Mouse (Mus musculus) layer of hippocampus, postnatal 25 days (tissue): ENCODE data around the gene Dnajc22. TPM values are rescaled to one million over a fixed set of nuclear protein-coding genes. Genes with fewer than 3 reads are reported as not detected.

Source experiments
- DNase-seq, 2 experiments: peaks; one replicate each; pipeline ENCODE4 v3.0.0; 2022; ENCODE audit warnings: mixed read lengths in 2 of 2, low spot score in 1 of 2; ENCODE audit errors: extremely low spot score in 1 of 2
- total RNA-seq, 2 experiments: library from RNA; stranded (reverse); gene quantifications; 2 replicates each; pipeline ENCODE4 v1.2.3; 2021

Dnajc22 gene
- total RNA-seq, 2 experiments from 2014 or later = 0.17 to 0.47 TPM

DNA sequence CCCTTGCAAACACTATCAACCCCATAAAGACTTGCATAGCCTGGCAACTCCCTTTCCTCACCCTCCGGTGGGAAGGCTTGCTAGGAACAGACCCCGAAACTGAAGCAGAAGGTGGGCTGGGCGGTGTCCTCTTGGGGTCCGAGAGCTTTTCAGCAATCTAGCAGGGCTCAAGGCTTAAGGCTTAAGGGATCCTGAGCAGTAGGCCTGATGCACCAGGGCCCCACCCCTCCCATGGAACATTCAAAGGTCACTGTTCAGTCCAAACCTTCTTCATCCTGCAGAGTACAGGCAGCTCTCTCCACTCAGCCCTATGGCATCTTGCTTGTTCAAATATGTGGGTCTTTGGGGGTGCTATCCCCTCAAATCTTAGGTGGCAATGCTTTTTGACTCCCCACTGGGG, 7.0 kb upstream of the Dnajc22 start:
- DNase-seq = no peak

DNA sequence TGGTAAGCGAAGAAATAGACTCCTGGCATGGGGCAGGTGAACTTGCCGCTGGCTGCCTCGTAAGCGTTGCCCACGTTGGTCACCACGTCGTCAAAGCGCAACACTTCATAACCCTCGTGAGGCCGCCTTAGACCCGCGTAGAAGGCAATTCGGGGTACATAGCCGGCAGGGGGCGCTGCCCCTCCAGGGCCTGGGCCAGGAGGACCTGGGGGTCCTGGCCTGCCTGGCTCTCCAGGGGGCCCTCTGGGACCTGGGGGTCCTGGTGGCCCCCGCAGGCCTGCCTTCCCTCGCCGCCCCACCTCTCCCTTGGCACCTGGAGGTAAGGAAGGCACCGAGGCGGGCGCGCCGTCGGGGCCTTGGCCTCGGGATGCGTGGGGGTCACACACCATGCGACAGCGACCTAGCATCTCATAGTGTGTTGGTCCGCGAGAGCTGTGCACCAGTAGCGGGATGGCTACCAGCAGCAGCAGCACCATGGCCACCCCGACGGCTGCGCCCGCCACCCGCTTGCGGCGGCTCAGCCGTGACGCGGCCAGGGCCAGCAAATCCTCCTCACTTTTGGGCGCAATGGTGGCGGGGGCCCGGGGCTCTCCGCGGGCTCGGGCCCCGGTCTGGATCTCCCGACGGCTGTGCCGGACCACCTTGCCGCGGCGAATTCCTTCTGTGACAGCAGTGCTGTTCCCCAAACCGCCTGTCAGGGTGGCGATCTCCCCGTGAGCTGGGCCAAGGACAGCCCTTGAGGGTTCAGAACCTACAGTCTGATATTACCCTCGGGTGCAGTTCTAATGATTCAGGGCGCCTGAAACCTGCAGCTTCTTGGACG, 5.5 kb upstream of the Dnajc22 start, which contains the start of gene C1ql4:
TSS of gene C1ql4 (minus strand) at position 565 of the 823 bp plus-strand sequence.
- DNase-seq = no peak

DNA sequence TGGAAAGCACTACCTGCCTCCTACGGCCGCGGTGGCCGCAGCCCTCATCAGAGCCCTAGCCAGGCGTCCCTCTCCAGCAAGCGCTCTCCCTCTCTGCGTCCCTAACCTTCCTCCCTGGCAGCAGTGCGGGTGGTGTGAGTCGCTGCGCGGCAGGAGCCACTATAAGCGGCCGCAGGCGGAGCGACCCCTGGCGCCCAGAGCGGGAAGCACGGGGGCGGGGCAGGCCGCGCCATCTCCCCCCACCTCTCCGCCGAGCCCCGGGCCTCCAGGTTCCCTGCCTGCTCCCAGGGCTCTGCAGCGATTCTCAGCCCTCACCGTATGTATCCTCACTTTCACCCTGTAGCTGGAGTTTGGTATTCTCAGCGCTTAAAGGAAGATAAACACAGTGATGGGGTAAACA, 4.7 kb upstream of the Dnajc22 start:
- peak; percentile 55 to 72 for DNase-seq

DNA sequence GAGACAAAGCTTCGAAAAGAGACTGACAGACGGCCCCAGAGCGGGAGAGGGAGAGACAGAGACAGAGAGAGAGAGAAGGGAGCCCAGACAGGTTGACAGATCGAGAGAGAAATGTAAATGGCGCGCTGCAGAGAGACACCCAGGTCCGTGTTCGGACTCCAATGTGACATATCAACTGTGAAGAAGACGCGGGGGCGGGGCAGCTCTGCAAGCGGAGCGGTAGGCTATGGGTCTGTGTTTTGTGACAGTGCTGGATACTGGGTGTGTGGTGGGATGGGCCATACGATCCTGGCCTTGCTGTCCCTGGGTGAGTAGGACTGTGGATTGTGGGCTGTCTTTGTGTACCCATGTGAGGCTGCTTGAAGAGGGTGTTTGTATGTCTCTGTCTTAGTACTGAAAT, 3.9 kb upstream of the Dnajc22 start:
- DNase-seq = no peak

DNA sequence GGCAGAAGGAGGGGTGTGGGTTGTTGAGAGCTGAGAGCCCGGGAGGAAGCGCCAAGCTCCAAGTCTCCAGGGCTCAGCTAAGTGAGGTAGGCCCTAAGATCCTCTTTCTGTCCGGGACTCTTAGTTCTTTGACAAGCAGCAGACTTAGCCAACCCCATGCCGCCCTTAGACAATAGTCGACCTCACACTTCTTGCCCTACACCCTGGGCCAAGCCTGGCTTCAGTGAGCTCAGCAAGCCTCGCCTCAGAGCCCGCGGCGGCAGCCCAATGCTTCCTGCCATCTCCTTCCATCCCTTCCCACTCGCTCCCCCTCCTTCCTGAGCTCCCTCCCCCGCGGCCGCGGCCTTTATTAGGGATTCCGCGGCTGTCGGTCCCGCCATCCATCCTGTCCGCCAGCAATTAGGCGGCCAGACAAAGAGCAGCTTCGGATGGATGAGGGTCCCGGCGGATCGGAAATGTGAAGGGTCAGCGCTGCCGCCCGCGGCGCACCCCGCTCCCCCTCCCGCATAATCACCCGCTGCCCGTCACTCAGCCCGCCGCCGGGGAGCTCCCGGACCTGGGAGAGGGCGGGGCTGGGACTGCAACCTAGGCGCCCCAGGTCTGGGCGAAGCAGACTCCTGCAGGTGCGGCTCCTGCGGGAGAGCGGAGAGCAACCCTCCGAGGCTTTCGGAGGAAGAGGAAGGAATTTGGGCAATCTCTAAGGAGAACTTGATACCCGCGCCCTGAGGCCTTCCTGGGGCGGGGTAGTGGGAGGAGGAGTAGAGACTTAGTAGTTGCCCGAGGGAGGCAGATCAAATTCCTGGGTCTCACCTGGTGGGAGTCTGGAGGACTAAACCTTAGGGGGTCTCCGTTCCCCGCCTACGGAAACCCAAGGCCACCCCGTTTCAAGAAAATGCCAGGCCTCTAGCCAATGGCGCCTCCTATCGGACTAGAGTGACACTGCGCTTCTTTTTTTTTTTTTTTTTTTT, 605 bp downstream of the Dnajc22 start:
- DNase-seq = no peak

DNA sequence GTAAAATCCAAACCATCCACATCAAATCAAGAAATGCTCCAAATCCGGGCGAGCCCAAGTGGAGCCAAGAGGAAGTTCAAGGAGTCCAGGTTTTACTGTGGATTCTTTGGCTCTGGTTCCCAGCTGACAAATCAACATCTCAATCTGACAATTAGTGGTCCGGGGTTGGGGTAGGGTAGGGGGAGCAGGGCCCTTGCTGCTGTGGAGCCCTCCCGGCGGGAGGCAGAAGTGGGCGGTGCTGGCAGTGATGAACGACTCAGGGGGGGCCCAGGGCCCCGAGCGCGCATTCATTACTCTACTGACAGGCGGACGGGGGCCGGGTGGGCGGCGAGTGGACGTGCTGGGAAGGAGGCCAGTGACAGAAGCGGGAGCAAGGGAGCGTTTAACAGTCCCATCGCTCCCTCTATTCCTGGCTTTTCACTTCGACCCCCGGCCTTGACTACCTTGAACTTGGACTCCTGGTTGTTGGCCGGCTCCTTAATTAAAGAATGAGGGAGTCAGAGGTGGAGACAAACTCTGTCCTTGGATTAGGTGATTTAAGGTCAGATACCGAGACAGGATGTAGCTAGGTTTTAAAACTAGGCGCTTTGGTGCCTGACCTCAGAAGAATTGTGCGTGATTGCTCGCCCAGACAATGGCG, 1.8 kb downstream of the Dnajc22 start:
- DNase-seq = no peak

DNA sequence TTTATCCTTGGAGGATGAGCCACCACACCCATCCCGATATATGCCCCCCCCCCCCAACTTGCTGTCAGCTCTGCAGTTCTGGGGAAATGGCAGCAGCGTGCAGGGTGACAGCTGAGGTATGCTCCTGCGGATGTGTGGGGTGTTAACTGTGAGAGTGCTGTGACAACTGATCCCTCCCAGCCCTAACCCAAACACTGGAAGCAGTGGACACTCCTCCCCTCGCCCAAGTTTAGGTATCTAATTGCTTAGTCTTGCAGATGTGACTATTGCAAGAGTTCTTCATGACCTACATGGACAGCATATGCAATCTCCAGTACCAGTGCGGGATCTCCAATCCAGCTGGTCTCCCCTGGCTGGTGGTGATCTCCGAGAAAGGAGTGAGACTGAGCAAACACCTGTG, 2.4 kb downstream of the Dnajc22 start:
- DNase-seq = no peak

DNA sequence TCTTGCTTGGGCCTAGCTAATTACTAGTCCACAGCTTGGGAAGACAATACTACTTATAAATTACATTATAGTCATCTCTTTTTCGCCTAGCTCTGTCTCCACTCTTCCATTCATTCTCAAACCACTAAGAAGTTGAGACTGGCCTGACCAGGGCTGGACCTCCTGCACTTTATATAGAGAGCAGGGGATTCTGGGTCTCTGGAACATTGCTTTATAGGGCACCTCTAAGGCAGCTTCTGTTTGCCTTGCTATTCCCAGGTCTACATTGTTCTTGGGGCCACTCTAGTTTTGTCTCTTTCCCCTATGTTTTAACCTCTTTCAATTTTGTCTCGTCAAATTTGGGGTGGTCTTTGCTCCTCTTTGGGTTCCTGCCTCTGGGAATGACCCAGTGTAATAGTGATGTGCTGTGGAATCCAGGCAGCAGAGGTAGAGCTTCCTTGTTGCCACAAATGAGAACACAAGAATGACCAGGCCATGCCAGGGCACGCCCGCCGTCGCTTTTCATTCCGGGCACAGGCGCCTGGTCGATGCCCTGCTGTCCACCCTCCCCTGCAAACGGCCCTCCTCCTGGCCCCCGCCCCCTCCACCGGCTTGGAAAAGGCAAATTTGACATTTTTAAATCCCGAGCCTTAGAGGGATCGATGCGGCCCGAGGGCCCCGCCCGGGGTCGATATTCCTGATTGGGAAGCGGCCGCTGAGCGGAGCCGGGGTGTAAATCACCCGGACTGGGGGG, 3.3 kb downstream of the Dnajc22 start:
- no peak for DNase-seq

DNA sequence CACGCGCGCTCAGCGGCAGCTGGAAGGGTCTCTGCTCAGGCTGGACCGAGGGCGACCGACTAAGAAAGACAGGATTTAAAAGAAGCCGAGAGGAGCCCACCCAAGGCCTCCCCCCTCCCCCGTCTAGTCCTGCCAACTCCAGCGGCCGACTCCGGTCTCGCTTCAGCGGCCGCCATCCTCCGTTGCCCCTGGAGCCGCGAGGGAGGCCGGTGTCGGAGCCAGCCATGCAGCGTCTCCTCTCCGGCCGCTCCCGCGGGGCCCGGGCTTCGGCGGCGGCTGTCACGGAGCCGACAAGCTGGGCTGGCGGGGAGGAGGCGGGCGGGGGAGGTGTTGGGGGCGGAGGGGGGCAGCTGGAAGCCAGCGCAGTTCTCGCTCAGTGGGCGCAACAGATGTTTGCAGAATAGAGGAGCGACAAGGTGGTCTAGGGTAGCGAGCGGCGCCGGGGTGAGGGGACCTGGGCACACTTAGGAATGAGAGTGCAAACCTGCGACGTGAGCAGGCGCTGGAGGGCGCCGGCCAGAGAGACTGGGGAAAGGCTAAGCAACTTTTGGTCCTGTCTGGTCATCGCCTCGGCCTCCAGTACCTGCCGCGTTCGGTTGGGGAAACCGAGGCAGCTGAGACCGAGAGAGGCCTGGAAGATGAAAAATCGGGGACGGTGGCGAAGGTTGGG, 4.0 kb downstream of the Dnajc22 start:
- DNase-seq = no peak

DNA sequence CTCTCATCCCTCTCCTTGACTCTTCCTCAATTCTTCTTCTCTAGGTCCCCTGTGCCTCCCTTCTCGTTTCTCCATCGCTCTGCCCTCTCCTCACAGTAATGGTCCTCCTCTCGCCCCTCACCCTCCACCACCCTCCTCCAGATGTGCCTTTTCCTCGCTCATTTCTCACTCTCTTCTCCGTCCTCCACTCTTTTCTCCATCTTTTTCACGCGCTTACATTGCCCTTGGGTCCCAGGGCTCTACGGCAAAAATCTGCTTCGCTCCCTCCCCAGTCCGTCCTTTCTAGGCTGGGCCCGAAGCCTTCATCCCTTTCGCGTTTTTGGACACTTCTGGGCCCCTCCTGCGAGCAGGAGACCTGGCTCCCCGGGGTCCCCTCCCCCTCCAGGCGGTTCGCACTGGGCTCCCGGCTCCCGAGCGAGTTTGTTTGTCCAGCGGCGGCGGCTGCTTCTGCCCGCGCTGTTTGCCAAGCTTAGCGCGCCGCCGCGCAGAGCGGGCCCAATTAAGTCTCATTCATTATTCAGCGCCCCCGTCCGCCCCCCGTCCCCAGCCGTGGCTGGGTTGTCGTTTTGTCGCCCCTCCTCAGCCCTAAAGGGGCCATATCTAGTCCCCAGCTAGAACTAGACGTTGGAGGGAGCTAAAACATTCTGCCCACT, 5.0 kb downstream of the Dnajc22 start:
- DNase-seq = no peak

DNA sequence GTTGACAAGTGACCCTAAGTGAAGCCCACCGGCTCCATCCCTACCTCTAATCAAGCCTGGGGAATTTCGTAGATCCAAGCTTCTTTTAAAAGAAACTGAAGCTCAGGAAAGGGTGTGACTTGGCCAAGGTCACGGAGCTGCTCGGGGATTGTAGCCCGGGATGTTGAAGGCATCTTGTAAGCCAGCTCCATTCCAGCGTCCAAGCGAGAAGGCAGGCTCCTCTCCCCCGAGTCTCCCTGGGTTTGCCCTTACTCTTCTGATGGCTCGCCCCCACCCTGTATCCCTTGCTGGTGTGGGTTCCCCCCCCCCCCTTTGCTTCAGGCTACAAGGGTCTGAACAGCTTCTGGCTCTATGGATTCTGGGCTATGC, 5.5 kb downstream of the Dnajc22 start:
- no peak for DNase-seq

DNA sequence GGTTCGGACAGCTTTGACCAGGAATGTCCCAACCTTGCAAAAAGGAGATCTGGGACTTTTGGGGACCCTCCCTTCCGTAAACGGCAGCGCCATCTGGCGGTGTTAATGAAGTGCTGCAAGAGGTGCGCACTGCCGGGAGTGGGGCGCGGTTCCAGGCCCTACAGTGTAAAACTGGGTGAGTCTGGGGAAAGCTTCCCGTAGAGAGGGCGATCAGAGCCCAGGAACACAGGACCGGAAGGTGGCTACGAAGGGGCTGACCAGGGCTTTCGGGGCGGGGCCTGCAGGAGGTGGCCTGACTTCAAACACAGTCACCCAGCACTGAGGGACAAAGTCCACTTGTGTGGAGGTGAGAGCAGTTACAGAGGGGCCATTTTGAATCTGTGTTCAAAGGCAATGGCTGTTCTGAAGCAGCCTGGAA, 6.2 kb downstream of the Dnajc22 start:
- DNase-seq = peak in 1 of 2 experiments; percentile 66

DNA sequence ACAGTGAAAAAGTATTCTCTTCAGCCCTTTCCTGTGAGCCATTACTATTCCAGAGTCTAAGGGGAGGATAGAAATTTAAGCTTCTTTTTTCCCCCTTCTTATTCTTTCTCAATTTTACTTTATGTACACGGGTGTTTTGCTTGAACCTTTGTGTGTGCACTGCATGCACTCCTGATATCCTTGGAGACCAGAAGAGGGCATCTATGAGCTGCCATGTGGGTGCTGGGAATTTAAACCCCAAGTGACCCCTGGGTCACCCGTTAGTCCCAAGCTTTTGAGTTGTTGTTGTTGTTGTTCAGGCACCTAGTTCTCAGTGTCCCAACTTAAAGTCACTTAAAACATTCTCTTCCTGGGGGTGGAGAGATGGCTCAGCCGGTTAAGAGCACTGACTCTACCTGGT, 7.0 kb downstream of the Dnajc22 start:
- DNase-seq = no peak

DNA sequence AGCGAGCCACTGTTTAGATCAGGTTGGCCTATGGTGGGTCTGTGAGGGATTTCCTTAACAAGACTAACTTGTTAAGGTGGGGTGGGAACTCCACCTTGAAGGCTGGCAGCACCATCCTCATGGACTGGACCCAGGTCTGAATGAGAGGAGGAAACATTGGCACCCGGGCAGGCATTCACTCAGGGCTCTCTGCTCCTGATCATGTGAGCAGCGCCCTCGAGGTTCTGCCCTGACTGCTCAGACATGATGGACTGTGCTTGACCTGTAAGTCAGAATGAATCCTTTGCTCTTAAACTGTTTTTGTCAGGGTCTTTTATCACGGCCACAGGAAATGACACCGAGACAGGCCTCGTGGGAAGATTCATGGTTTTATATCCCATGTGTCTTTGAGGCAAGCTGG, 12.3 kb downstream of the Dnajc22 start:
- no peak for DNase-seq

DNA sequence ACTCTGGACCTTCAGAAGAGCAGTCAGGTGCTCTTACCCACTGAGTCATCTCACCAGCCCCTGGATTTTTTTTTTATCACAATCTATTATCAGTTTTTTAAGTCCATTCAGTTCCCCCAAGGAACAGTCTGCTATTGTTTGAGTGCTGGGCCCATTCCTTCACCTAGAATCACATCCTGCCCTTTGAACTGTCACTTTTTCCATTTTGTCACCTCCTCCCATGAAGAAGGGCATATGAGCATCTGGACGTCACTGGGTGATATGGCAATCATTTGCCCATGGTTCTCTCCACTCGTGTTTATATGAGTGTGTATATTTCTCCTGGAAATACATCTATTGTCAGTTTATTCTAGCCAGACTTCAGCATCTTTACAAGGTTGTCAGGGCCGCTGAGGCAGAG, 14.9 kb downstream of the Dnajc22 start:
- DNase-seq = no peak

DNA sequence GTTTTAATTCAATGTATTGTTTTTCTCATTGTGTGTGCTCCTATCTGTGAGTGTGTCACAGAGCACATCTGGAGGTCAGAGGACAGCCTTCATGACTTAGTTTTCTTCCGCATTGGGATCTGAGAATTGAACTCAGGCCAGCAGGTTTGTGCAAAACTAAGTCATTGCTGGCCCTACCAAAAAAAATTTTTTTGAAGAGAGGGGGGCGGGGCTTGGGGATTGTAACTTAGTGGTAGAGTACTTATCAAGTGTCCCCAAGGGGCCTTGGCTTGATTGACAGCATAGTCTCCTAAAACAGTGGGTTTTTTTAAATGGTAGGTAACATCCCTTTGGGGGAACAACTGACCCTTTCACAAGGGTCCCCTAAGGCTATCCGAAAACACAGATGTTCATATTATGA, 18.2 kb downstream of the Dnajc22 start:
- no peak for DNase-seq

DNA sequence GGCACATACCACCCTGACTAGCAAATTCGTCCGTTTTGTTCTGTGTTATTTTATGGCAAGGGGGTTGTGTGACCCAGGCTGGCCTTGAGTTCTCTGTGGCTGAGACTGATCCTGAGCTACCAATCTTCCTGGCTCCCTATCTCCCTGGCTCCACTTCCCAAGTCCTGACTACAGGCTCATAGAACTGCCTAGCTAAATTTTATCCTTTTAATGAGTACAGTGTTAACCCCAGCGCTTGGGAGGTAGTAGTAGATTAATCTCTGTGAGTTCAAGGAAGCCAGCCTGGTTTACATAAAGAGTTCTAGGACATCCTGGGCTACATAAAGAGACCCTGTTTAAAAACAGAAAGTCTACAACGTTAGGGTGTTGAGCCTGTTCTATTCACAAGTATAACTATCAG, 18.8 kb downstream of the Dnajc22 start:
- no peak for DNase-seq

DNA sequence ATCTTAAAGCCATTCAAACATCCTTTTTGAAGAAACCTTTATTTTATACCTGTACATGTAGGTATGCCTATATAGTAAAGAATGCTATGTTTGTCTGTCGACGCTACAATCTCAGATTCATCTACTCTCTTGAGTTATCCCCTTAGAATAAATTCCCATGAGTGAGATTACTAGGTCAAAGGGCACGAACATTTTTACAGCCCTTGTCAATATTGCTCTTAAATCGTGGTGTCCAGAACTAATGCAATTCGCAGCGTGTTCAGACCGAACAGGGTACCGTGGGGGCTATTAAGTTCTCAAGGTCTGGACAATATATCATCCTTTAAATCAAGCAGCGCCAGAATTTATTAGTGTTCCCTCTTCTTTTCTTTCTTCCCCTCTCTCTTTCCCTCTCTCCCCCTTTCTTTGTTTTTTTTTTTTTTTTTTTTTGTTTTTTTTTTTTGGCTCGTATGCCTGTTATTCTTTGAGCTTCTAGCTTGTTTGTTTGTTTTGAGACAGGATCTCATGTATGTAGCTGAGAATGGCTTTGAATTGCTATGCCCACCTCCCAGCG, 19.9 kb downstream of the Dnajc22 start:
- DNase-seq = no peak

DNA sequence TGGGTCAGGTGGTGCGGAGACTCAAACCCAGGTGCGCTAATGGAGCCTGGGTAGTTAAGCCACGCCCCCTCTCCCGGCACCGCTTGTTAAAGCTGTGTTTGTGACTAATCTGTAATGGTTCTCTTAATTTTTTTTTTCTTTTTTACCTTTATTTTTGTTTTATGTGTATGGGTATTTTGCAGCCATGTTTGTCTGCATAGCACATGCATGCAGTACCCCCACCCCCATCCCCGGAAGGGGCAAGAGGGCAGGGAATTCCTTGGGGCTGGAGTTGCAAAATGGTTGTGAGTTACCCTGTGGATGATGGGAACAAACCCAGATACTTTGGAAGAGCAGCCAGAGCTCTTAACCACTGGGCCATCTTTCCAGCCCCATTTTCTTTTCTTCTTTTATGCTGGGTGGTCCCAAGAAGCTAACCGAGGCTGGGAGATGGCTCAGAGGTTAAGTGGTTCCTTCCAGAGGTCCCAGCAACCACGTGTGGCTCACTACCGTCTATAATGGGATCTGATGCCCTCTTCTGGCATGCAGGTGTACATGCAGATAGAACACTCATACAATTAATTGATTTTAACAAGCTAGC, 20.5 kb downstream of the Dnajc22 start:
- DNase-seq = no peak
